Mouse (Mus musculus) kidney, postnatal 0 days (tissue): ENCODE measurements around the gene Foxe3. TPM values are rescaled to one million over a fixed set of nuclear protein-coding genes. Genes with fewer than 3 reads are reported as not detected.

ENCODE experiments used
- ATAC-seq: fragments of 200-750 bp; cut with Nextera tagmentation; replicated peaks from 2 replicates; pipeline ENCODE4 v1.8.0; 2017; ENCODE audit warnings: low read depth, moderate number of reproducible peaks, moderate TSS enrichment, moderate library complexity; ENCODE audit not compliant: low FRiP score
- DNase-seq: peaks from one replicate; pipeline ENCODE4 v3.0.0-alpha.2; 2016; ENCODE audit warnings: low spot score
- H3K27ac ChIP-seq: fragments of 300-500 bp; sonication (generic); 2 replicates; pipeline ENCODE4 v1.5.1; 2014; ENCODE audit warnings: mild to moderate bottlenecking
- H3K27me3 ChIP-seq: fragments of 300-500 bp; sonication (generic); 2 replicates; pipeline ENCODE4 v1.6.1; 2014; ENCODE audit warnings: low read length, mixed read lengths; ENCODE audit not compliant: insufficient read depth
- H3K36me3 ChIP-seq: fragments of 300-500 bp; sonication (generic); 2 replicates; pipeline ENCODE4 v1.6.1; 2014; ENCODE audit warnings: low read length, mixed read lengths; ENCODE audit not compliant: insufficient read depth
- H3K4me1 ChIP-seq: fragments of 300-500 bp; sonication (generic); replicated peaks from 2 replicates; pipeline ENCODE4 v1.6.1; 2014; ENCODE audit warnings: antibody characterized with exemption, low read length, mixed read lengths; ENCODE audit not compliant: insufficient read depth
- H3K4me2 ChIP-seq: fragments of 300-500 bp; sonication (generic); 2 replicates; pipeline ENCODE4 v1.6.1; 2014; ENCODE audit warnings: mild to moderate bottlenecking, low read length, moderate library complexity, mixed read lengths
- H3K4me3 ChIP-seq: fragments of 300-500 bp; sonication (generic); replicated peaks from 2 replicates; pipeline ENCODE4 v1.5.1; 2014; ENCODE audit warnings: low read depth, low read length
- H3K9ac ChIP-seq: fragments of 300-500 bp; sonication (generic); 2 replicates; pipeline ENCODE4 v1.6.1; 2014; ENCODE audit warnings: low read depth, low read length
- H3K9me3 ChIP-seq: fragments of 300-500 bp; sonication (generic); replicated peaks from 2 replicates; pipeline ENCODE4 v1.6.1; 2016; ENCODE audit warnings: low read length, inconsistent platforms, mixed read lengths
- CTCF ChIP-seq: IDR thresholded peaks from 2 replicates; pipeline ENCODE4 v1.5.1; 2016; ENCODE audit warnings: antibody characterized with exemption, low read depth, mild to moderate bottlenecking, moderate library complexity
- WGBS: fragments of 180-500 bp; shearing (Covaris S2); extraction: QIAGEN DNeasy Blood & Tissue Kit; methylation state at CpG from one replicate; pipeline ENCODE4 v1.1.7; 2014; 5-methylcytosine and 5-hydroxymethylcytosine counted together
- polyA plus RNA-seq: library from polyadenylated mRNA; unstranded; fragments of >200 nt; fragmentation: Nextera tagmentation; extraction: Ambion mirVana; gene quantifications from 2 replicates; pipeline ENCODE4 v1.2.1, GENCODE M21; 2015

Foxe3 gene
- polyA plus RNA-seq, 1 experiment from 2014 or later: not detected

DNA sequence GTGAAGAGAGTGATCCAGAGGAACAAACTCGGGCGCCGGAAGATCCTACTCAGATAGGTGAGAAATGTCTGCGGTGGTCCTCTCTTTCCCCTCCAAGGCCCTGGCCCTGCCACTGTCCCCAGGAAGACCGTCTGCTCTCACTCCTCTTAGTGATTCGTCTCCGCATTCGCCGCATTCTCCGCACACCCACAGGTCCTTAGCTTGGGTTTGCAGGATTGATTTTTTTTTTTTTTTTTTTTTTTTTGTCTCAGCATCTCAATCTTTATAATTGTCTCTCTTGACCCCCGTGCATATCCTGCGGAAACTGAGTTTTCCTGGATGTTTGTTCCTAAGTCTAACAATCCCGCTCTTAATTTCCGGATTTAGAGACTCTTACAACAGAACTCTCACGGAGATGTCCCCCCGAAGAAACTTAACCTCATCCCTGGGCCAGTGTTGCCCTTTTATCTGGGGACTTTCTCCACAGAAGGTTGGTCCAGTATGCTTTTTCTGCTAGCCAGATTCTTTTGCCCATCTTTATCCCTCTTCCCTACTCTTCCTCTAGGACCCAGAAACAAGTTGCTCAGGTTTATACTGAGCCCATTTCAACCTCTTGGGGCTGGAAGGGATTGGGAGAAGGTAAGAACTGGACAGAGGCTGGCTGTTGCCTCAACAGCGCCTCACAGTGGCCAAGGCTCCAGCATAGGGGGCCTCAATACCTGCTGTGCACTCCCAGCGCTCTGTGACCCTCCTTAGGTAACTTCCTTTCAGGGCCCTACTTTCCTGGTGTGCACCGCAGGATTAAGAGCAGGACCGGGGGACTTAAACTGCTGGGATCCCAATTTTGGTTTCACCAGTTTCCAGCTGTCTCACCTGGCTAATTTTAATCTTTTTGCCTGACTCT is 16.0 kb downstream of the Foxe3 start:
- TF ChIP-seq CTCF: peak; percentile 78
- DNase-seq: peak; percentile 85

GRCm38 (mm10) chr4:114908829-114909601 is 16.8 kb downstream of the Foxe3 start, which contains the start of gene Foxd2:
Foxd2 (minus strand) TSS chr4:114908873.
- H3K4me2 ChIP-seq: peak within 1 kb of the TSS; percentile 82
- TF ChIP-seq CTCF: peak; percentile 84
- WGBS: under 1% methylated on average over 55 of the region's 64 CpGs

More for the DNA sequence above, 16.0 kb downstream of the Foxe3 start:
- Histone ChIP-seq H3K9ac (peak overlapping the region; percentile 83; the same call in 1 of the 2 replicates), H3K9me3 (no peaks in the 10 kb centered on the region), H3K4me2 (peak overlapping the region; percentile 82), H3K36me3 (no peaks in the 10 kb centered on the region), H3K27me3 (peaks cover 22% of the 10 kb centered on the region; the same call in 1 of the 2 replicates), H3K27ac (peak overlapping the region; percentile 88), H3K4me1 (peaks cover 11% of the 10 kb centered on the region; the same call in 1 of the 2 replicates), H3K4me3 (peak overlapping the region; percentile 68)
- ATAC-seq: 0 out of 2 replicates have a peak, but pooled peaks have one; percentile 8
- WGBS: 4% methylated on average over 20 of the region's 20 CpGs

DNA sequence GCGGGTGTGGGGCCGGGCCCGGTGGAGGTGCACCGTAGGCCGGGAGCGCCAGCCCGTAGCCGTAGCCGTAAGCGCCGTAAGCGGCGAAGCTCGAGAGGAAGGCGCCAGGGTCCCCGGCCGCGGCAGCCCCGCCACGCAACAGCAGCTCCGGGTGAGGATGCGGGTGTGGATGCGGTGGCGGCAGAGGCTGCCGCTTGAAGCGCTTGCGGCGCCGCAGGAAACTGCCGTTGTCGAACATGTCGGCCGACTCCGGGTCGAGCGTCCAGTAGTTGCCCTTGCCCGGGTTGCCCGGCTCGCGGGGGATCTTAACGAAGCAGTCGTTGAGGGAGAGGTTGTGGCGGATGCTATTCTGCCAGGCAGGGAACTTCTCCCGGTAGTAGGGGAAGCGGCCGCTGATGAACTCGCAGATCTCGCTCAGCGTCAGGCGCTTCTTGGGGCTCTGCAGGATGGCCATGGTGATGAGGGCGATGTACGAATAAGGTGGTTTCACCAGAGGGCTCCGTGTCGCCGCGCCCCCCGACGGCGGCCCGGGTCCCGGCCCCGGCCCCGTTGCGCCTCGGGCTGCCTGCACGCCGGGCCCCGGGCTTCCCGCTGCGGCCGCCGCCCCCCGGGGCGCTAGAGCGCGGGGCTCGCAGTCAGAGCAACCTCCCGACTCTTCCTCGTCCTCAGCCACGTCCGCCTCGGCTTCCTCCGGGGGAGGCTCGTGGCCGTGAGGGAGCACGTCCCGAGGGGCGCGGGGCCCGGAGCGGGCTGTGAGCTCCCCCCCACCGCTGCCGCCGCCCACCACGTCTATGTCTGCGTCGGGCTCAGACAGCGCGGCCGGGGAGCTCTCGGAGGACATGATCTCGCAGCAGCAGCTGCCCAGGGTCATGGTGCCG is 17.6 kb downstream of the Foxe3 start:
- Histone ChIP-seq H3K27ac (peak overlapping the region; percentile 88), H3K9me3 (no peaks in the 10 kb centered on the region), H3K9ac (peak overlapping the region; percentile 83), H3K4me2 (peak overlapping the region; percentile 82), H3K27me3 (peaks cover 25% of the 10 kb centered on the region; the same call in 1 of the 2 replicates), H3K4me3 (peak overlapping the region; percentile 68), H3K4me1 (peaks cover 11% of the 10 kb centered on the region; the same call in 1 of the 2 replicates), H3K36me3 (no peaks in the 10 kb centered on the region)
- DNase-seq (no peak), ATAC-seq (peak; percentile 29)
- 0% methylated on average over 83 of the region's 103 CpGs for WGBS
- no peak for TF ChIP-seq CTCF

More at GRCm38 (mm10) chr4:114908829-114909601, 16.8 kb downstream of the Foxe3 start, which contains the start of gene Foxd2:
- Histone ChIP-seq H3K4me3 (peak within 1 kb of the TSS; percentile 68), H3K36me3 (no peaks in the 10 kb centered on the region), H3K9me3 (no peaks in the 10 kb centered on the region), H3K27ac (peak within 1 kb of the TSS; percentile 88), H3K9ac (peak within 1 kb of the TSS; percentile 83), H3K4me1 (peaks cover 11% of the 10 kb centered on the region; the same call in 1 of the 2 replicates), H3K27me3 (peaks cover 23% of the 10 kb centered on the region; the same call in 1 of the 2 replicates)
- DNase-seq (peak; percentile 96), ATAC-seq (peak; percentile 86)

DNA sequence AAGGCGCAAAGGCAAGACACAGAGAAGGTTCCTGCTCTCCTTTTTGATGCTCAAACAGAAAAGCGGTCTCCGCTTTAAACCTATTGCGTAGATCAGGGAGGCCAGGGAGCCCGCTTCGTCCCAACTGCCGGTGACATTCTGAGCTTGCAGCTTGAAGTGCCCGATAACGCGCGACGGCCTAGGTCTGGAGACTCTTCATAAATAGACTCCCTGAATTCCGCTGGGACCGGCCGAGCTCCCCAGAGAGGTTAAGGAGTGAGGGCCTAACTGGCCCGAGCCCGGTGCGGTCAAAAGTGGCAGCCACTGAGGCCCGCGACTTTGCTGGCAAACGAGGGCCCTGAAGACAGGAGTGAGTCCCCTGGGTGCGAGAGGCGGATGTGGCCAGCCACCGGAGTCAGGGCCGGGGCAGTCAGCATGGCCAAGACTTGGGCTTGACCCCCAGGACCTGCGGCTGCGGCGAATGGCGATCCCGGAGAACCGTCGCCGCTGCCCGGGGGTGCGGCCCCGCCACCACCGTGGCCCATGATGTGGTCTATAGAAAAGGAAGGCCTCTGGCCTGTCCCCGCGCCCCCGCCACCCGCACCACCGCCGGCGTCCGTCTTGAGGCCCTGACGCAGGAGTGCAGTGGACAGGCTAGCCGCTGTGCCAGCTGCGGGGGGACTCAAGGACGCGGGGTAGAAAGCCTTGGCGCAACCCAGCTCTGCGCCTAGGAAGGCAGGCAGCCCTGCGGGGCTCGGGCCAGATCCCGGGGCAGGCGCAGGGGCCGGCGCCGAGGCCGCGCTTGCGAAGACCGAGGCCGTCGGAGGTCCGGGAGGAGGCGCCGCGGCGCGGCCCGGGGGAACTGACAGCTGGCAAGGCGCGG is 18.5 kb downstream of the Foxe3 start:
- H3K9ac ChIP-seq: peak overlapping the region; percentile 83
- no peak for TF ChIP-seq CTCF
- peak overlapping the region; percentile 68 for H3K4me3 ChIP-seq
- no peaks in the 10 kb centered on the region for H3K36me3 ChIP-seq
- WGBS: 3% methylated on average over 73 of the region's 74 CpGs
- H3K4me2 ChIP-seq: peak overlapping the region; percentile 82
- no peaks in the 10 kb centered on the region for H3K9me3 ChIP-seq
- peaks cover 11% of the 10 kb centered on the region; the same call in 1 of the 2 replicates for H3K4me1 ChIP-seq
- ATAC-seq (no peak), DNase-seq (no peak)
- peaks cover 21% of the 10 kb centered on the region; the same call in 1 of the 2 replicates for H3K27me3 ChIP-seq
- H3K27ac ChIP-seq: peak overlapping the region; percentile 88
